Mouse (Mus musculus) frontal cortex, adult 2 months (tissue): ENCODE data around the gene Map4k2. TPM values are rescaled to one million over a fixed set of nuclear protein-coding genes. Genes with fewer than 3 reads are reported as not detected.

Source experiments
- DNase-seq, 2 experiments: peaks; one replicate each; pipeline ENCODE4 v3.0.0; 2022; ENCODE audit warnings: low spot score in 1 of 2; ENCODE audit errors: extremely low spot score in 1 of 2
- polyA plus RNA-seq: library from polyadenylated mRNA; depleted of rRNA; stranded (reverse); fragments of >200 nt; gene quantifications from 2 replicates; pipeline ENCODE4 v1.2.3, GENCODE M21; 2012

Map4k2 gene
- polyA plus RNA-seq, 1 experiment = 205 TPM

- DNase-seq = no peak
Observed at GRCm38 (mm10) chr19:6343066-6343925, 2.4 kb downstream of the Map4k2 start.

- no peak for DNase-seq
Observed at GRCm38 (mm10) chr19:6343996-6344395, 3.1 kb downstream of the Map4k2 start.

GRCm38 (mm10) chr19:6346023-6346422, 5.1 kb downstream of the Map4k2 start:
- no peak for DNase-seq

GRCm38 (mm10) chr19:6346661-6347060, 5.7 kb downstream of the Map4k2 start:
- no peak for DNase-seq

- no peak for DNase-seq
Observed at GRCm38 (mm10) chr19:6347615-6348014, 6.7 kb downstream of the Map4k2 start.

GRCm38 (mm10) chr19:6348717-6349116, 7.8 kb downstream of the Map4k2 start:
- DNase-seq = no peak

- DNase-seq = no peak
Observed at GRCm38 (mm10) chr19:6349215-6349983, 8.5 kb downstream of the Map4k2 start.

- no peak for DNase-seq
Observed at GRCm38 (mm10) chr19:6351431-6352106, 10.6 kb downstream of the Map4k2 start.

- DNase-seq = no peak
Observed at GRCm38 (mm10) chr19:6352107-6352505, 11.2 kb downstream of the Map4k2 start.

GRCm38 (mm10) chr19:6354030-6354429, 13.1 kb downstream of the Map4k2 start:
- DNase-seq = no peak

GRCm38 (mm10) chr19:6361291-6361690, 20.4 kb downstream of the Map4k2 start:
- no peak for DNase-seq

- DNase-seq = no peak
Observed at GRCm38 (mm10) chr19:6363091-6363410, 22.1 kb downstream of the Map4k2 start.

- DNase-seq = peak; percentile 100
Observed at GRCm38 (mm10) chr19:6363411-6364240, 22.7 kb downstream of the Map4k2 start, which contains the start of gene Sf1. Gene Sf1, plus strand, starts transcription at chr19:6363690.

- peak; percentile 82 to 94 for DNase-seq
Observed at GRCm38 (mm10) chr19:6364317-6364725, 23.4 kb downstream of the Map4k2 start.

- no peak for DNase-seq
Observed at GRCm38 (mm10) chr19:6364842-6365241, 23.9 kb downstream of the Map4k2 start.

- no peak for DNase-seq
Observed at GRCm38 (mm10) chr19:6370175-6370574, 29.2 kb downstream of the Map4k2 start.

- no peak for DNase-seq
Observed at GRCm38 (mm10) chr19:6372433-6372832, 31.5 kb downstream of the Map4k2 start.

GRCm38 (mm10) chr19:6373539-6374400, 32.8 kb downstream of the Map4k2 start:
- peak; percentile 33 to 86 for DNase-seq

GRCm38 (mm10) chr19:6374571-6374970, 33.6 kb downstream of the Map4k2 start:
- DNase-seq = no peak
